Mouse (Mus musculus) intestine, postnatal 0 days (tissue): Measurements from ENCODE around the gene Kazn. TPM values are rescaled to one million over a fixed set of nuclear protein-coding genes. Genes with fewer than 3 reads are reported as not detected.

Experiments
- ATAC-seq: fragments of 200-750 bp; cut with Nextera tagmentation; 2 replicates; pipeline ENCODE4 v1.8.0; 2017; ENCODE audit warnings: mild to moderate bottlenecking, moderate TSS enrichment, moderate library complexity
- H3K27ac ChIP-seq: fragments of 300-500 bp; sonication (generic); 2 replicates; pipeline ENCODE4 v1.5.1; 2014; ENCODE audit warnings: mild to moderate bottlenecking, low read depth, low read length, moderate library complexity
- H3K27me3 ChIP-seq: fragments of 300-500 bp; sonication (generic); replicated peaks from 2 replicates; pipeline ENCODE4 v1.6.1; 2014; ENCODE audit warnings: low read length, mixed read lengths; ENCODE audit not compliant: control insufficient read depth, insufficient read depth
- H3K36me3 ChIP-seq: fragments of 300-500 bp; sonication (generic); 2 replicates; pipeline ENCODE4 v1.6.1; 2014; ENCODE audit warnings: mild to moderate bottlenecking, moderate library complexity; ENCODE audit not compliant: control insufficient read depth, insufficient read depth
- H3K4me1 ChIP-seq: fragments of 300-500 bp; sonication (generic); replicated peaks from 2 replicates; pipeline ENCODE4 v1.6.1; 2014; ENCODE audit warnings: antibody characterized with exemption, low read length, mixed read lengths; ENCODE audit not compliant: control insufficient read depth, insufficient read depth
- H3K4me2 ChIP-seq: fragments of 300-500 bp; sonication (generic); replicated peaks from 2 replicates; pipeline ENCODE4 v1.6.1; 2014; ENCODE audit warnings: low read depth, mild to moderate bottlenecking, moderate library complexity
- H3K4me3 ChIP-seq: fragments of 300-500 bp; sonication (generic); 2 replicates; pipeline ENCODE4 v1.5.1; 2014; ENCODE audit warnings: low read depth, low read length
- H3K9ac ChIP-seq: fragments of 300-500 bp; sonication (generic); 2 replicates; pipeline ENCODE4 v1.6.1; 2014; ENCODE audit warnings: mild to moderate bottlenecking, low read depth, low read length
- H3K9me3 ChIP-seq: fragments of 300-500 bp; sonication (generic); 2 replicates; pipeline ENCODE4 v1.6.1; 2016; ENCODE audit warnings: mixed run types; ENCODE audit not compliant: control insufficient read depth
- CTCF ChIP-seq: sonication (generic); IDR thresholded peaks from 2 replicates; pipeline ENCODE4 v1.5.1; 2016; ENCODE audit warnings: low read depth, mild to moderate bottlenecking, control low read depth, antibody characterized with exemption, moderate library complexity
- WGBS: fragments of 180-500 bp; shearing (Covaris S2); extraction: QIAGEN DNeasy Blood & Tissue Kit; methylation state at CpG from one replicate; pipeline ENCODE4 v1.1.7; 2014; 5-methylcytosine and 5-hydroxymethylcytosine counted together
- polyA plus RNA-seq: library from polyadenylated mRNA; unstranded; fragments of >200 nt; fragmentation: Nextera tagmentation; extraction: Ambion mirVana; gene quantifications from 2 replicates; pipeline ENCODE4 v1.2.1, GENCODE M21; 2015

The Kazn gene
- polyA plus RNA-seq, 1 experiment from 2014 or later = 17.5 TPM

GRCm38 (mm10) chr4:142055600-142055999 is 183.6 kb downstream of the Kazn start:
- H3K4me2 ChIP-seq = no peak overlapping the region
- WGBS = 80% methylated on average over 8 of the region's 8 CpGs
- no peak for ATAC-seq
- H3K4me1 ChIP-seq = peaks cover 14% of the 10 kb centered on the region; the same call in 1 of the 2 replicates
- H3K36me3 ChIP-seq = 0 out of 2 replicates have a peak, but pooled peaks cover 4% of the 10 kb centered on the region
- no peak overlapping the region for H3K4me3 ChIP-seq
- no peak for TF ChIP-seq CTCF
- no peaks in the 10 kb centered on the region for H3K9me3 ChIP-seq
- no peak overlapping the region for H3K27ac ChIP-seq
- no peaks in the 10 kb centered on the region for H3K27me3 ChIP-seq
- H3K9ac ChIP-seq = no peak overlapping the region

- peaks cover 13% of the 10 kb centered on the region for H3K4me1 ChIP-seq
- no peak for TF ChIP-seq CTCF
- H3K9ac ChIP-seq = no peak overlapping the region
- no peaks in the 10 kb centered on the region for H3K36me3 ChIP-seq
- 75% methylated on average over 11 of the region's 11 CpGs for WGBS
- ATAC-seq = no peak
- H3K27ac ChIP-seq = peak overlapping the region; percentile 90; the same call in 1 of the 2 replicates
- no peaks in the 10 kb centered on the region for H3K9me3 ChIP-seq
- H3K27me3 ChIP-seq = no peaks in the 10 kb centered on the region
- H3K4me2 ChIP-seq = no peak overlapping the region
- H3K4me3 ChIP-seq = no peak overlapping the region
These were observed 184.6 kb downstream of the Kazn start for GRCm38 (mm10) chr4:142054580-142054979.

- Histone ChIP-seq H3K27me3 (no peaks in the 10 kb centered on the region), H3K9me3 (no peaks in the 10 kb centered on the region), H3K36me3 (no peaks in the 10 kb centered on the region), H3K27ac (peak overlapping the region; percentile 90), H3K9ac (no peak overlapping the region), H3K4me3 (no peak overlapping the region), H3K4me2 (no peak overlapping the region), H3K4me1 (peaks cover 21% of the 10 kb centered on the region)
- no peak for ATAC-seq
- no peak for TF ChIP-seq CTCF
- WGBS = 35% methylated on average over 9 of the region's 9 CpGs
These were observed 185.3 kb downstream of the Kazn start for GRCm38 (mm10) chr4:142053661-142054448.

- ATAC-seq = peak; percentile 22; the same call in 1 of the 2 replicates
- Histone ChIP-seq H3K36me3 (no peaks in the 10 kb centered on the region), H3K27me3 (no peaks in the 10 kb centered on the region), H3K9me3 (no peaks in the 10 kb centered on the region), H3K4me3 (no peak overlapping the region), H3K4me2 (no peak overlapping the region), H3K4me1 (peaks cover 21% of the 10 kb centered on the region), H3K9ac (no peak overlapping the region), H3K27ac (peak overlapping the region; percentile 90)
- 34% methylated on average over 4 of the region's 4 CpGs for WGBS
- no peak for TF ChIP-seq CTCF
These were observed 185.9 kb downstream of the Kazn start for GRCm38 (mm10) chr4:142053261-142053660.

- ATAC-seq = peak; percentile 84
- Histone ChIP-seq H3K36me3 (no peaks in the 10 kb centered on the region), H3K27me3 (no peaks in the 10 kb centered on the region), H3K9ac (no peak overlapping the region), H3K27ac (peak overlapping the region; percentile 90), H3K9me3 (no peaks in the 10 kb centered on the region), H3K4me1 (peaks cover 21% of the 10 kb centered on the region), H3K4me2 (peak overlapping the region; percentile 32), H3K4me3 (no peak overlapping the region)
- TF ChIP-seq CTCF = no peak
- 22% methylated on average over 22 of the region's 22 CpGs for WGBS
These were observed 186.6 kb downstream of the Kazn start for GRCm38 (mm10) chr4:142052391-142053132.

Other genes with a start within 250 kb of the Kazn start
- gene Fhad1, start 224.3 kb downstream of the Kazn start, polyA plus RNA-seq = 1.2 and 1.4 TPM in 2 replicates
- 212 and 256 TPM in 2 replicates for gene Tmem51, start 155.1 kb downstream of the Kazn start, polyA plus RNA-seq